Mouse (Mus musculus): ENCODE measurements around the gene Bri3bp. TPM values are rescaled to one million over a fixed set of nuclear protein-coding genes. Genes with fewer than 3 reads are reported as not detected.

Bri3bp gene
- polyA plus RNA-seq, 1 experiment from 2014 or later, result 33.3 TPM

DNA sequence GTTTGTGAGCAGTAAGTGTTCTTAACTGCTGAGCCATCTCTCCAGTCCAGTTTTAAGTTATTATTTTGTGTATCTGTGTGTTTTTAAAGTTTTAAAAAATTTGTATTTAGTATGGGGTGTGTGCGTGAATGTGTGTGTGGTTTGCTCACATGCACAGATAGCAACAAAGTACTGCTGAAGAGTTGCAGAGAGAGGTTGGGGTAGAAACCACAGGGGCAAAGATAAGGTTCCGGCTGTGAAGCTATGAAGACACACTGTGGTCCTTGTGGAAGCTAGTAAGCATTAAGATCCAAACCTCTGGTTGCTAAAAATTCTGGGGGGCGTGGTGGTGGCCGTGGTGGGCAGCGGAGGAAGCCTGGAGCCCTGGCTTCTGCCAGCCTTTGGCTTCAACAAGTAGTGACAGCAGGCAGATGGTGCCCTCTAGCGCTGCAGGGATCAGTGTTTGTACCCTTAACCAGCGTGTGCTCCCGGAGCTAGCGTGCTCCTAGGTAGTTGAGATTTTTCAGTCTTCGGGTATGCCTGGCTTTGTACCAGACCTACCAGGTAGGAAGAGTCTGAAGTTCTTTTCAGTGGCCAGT, 20.6 kb downstream of the Bri3bp start:
- no peak for ATAC-seq (ENCODE audit: low read depth)
- H3K9ac ChIP-seq, result no peak overlapping the region

DNA sequence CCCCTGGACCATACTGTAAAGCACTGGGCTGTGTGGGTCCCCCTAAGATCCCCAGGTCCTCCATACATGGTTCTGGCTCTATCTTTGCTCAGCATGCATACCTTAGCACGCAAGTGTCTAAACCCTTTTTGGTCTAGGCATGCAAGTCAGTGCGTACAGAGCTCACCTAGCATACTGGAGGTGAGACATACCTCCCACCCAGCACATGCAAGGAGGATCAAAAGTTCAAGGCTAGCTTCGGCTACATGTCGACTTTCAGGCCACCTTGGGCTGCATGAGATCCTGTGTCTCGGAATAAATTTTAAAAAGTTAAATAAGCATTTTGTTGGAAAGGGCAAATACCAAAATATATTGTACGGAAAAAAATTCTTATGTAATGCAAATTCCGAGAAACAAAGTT, 23.8 kb downstream of the Bri3bp start:
- Histone ChIP-seq H3K4me3 (peak overlapping the region; percentile 30), H3K4me2 (peak overlapping the region; percentile 52), H3K27ac (replicated peaks) (no peak overlapping the region; the same call in 1 of the 2 replicates), H3K9me3 (no peaks in the 10 kb centered on the region), H3K9ac (no peak overlapping the region), H3K36me3 (no peaks in the 10 kb centered on the region), H3K4me1 (replicated peaks) (peaks cover 5% of the 10 kb centered on the region; the same call in 1 of the 2 replicates), H3K27me3 (no peaks in the 10 kb centered on the region)
- 44% methylated on average over 7 of the region's 7 CpGs for WGBS
- ATAC-seq (ENCODE audit: low read depth), result peak; percentile 54

More for the DNA sequence above, 20.6 kb downstream of the Bri3bp start:
- no peaks in the 10 kb centered on the region for H3K9me3 ChIP-seq
- no peak overlapping the region for H3K27ac ChIP-seq (replicated peaks)
- WGBS, result 51% methylated on average over 10 of the region's 10 CpGs
- H3K4me1 ChIP-seq (replicated peaks), result peaks cover 5% of the 10 kb centered on the region; the same call in 1 of the 2 replicates
- no peak overlapping the region for H3K4me2 ChIP-seq
- no peaks in the 10 kb centered on the region for H3K36me3 ChIP-seq
- no peak overlapping the region for H3K4me3 ChIP-seq
- no peaks in the 10 kb centered on the region for H3K27me3 ChIP-seq

DNA sequence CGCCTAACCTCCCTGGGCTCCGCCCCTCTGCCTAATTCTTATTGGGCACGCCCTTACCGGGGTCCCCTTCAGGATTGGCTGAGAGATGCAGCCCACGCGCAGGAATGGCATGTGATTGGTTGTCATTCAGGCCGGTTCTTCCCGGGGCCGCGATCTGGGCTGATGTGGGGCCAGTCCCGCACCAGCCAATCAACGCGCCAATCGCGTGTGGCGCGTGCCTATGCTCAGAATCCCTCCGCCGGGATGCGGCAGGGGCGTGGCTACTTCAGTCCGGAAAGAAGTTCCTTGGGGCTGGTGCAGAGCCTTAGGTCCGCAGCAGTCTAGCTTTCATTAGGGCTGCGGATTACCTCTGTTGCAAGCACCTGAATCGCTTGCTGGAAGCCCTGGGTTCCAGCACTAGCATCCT, 24.3 kb downstream of the Bri3bp start:
- Histone ChIP-seq H3K27ac (replicated peaks) (peak overlapping the region; percentile 71), H3K4me3 (peak overlapping the region; percentile 30), H3K9ac (peak overlapping the region; percentile 56), H3K4me1 (replicated peaks) (peaks cover 5% of the 10 kb centered on the region; the same call in 1 of the 2 replicates), H3K4me2 (peak overlapping the region; percentile 52), H3K27me3 (no peaks in the 10 kb centered on the region), H3K36me3 (no peaks in the 10 kb centered on the region), H3K9me3 (no peaks in the 10 kb centered on the region)
- WGBS, result under 1% methylated on average over 25 of the region's 25 CpGs
- ATAC-seq (ENCODE audit: low read depth), result peak; percentile 99

DNA sequence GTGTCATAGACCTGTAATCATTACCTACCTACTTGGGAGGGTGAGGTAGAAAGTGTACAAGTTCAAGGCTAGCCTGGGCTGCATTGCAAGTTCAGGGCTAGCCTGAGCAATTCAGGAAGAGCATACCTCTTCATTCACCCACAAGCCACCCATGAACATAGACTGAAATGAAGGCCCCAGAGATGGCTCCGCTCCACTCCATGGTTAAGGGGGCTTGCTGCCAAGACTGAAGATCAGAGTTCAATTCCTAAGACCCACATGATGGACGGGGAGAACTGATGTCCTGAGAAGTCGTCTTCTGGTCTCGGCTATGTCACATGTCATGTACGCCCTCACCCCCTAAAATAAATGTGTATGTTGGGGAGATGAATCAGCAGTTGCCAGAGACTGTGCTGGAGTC, 25.1 kb downstream of the Bri3bp start:
- Histone ChIP-seq H3K4me1 (replicated peaks) (peaks cover 5% of the 10 kb centered on the region; the same call in 1 of the 2 replicates), H3K9ac (no peak overlapping the region), H3K27me3 (no peaks in the 10 kb centered on the region), H3K27ac (replicated peaks) (no peak overlapping the region), H3K36me3 (no peaks in the 10 kb centered on the region), H3K4me2 (no peak overlapping the region), H3K9me3 (no peaks in the 10 kb centered on the region), H3K4me3 (no peak overlapping the region)
- WGBS, result 91% methylated on average over 5 of the region's 5 CpGs
- no peak for ATAC-seq (ENCODE audit: low read depth)

DNA sequence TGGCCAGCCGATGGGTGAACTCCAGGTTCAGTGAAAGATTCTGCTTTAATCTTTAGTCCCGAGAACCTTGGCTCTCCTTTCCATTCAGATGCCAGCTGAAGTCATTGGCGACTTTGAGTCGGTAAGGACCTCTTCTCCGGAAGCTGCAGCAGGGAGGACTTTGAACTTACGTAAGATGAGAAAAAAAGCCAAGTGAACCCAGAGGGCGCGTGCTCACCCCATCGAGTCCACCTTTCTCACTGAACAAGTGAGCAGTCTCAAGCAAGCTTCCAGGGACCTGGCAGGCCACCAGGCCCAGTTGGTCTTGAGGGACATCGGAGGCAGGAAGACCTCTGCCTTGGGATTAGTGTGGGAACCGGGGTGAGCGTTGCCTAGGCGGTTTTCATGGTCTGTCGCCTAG, 25.9 kb downstream of the Bri3bp start:
- 89% methylated on average over 14 of the region's 14 CpGs for WGBS
- ATAC-seq (ENCODE audit: low read depth), result no peak
- no peak overlapping the region for H3K9ac ChIP-seq
- peaks cover 5% of the 10 kb centered on the region; the same call in 1 of the 2 replicates for H3K4me1 ChIP-seq (replicated peaks)
- no peaks in the 10 kb centered on the region for H3K9me3 ChIP-seq
- no peaks in the 10 kb centered on the region for H3K36me3 ChIP-seq
- no peak overlapping the region for H3K27ac ChIP-seq (replicated peaks)
- H3K4me3 ChIP-seq, result no peak overlapping the region
- no peak overlapping the region for H3K4me2 ChIP-seq
- no peaks in the 10 kb centered on the region for H3K27me3 ChIP-seq

DNA sequence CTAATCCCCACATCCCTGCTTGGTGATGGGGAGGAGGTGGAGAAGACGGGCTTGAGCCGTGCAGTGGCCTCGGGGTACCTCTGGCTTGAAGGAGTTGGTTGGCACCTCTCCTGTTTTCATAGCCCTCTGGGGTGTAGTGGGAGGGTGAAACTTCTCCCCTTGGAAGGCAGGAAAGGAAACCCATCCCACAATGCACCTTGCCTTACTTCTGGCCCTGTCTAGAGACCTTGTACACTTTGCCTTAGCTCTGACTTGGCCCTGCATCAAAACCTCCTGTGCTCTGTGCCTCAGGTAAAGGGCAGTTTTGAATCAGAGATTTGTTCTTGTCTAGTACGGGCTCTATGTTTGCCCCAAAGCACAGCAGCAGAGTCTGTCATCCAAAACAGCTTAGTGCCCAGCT, 29.3 kb downstream of the Bri3bp start:
- H3K27me3 ChIP-seq, result no peaks in the 10 kb centered on the region
- H3K4me2 ChIP-seq, result no peak overlapping the region
- H3K4me1 ChIP-seq (replicated peaks), result 0 out of 2 replicates have a peak, but pooled peaks cover 4% of the 10 kb centered on the region
- no peaks in the 10 kb centered on the region for H3K36me3 ChIP-seq
- no peaks in the 10 kb centered on the region for H3K9me3 ChIP-seq
- no peak overlapping the region for H3K27ac ChIP-seq (replicated peaks)
- no peak overlapping the region for H3K9ac ChIP-seq
- no peak overlapping the region for H3K4me3 ChIP-seq
- 87% methylated on average over 4 of the region's 4 CpGs for WGBS
- ATAC-seq (ENCODE audit: low read depth), result no peak

DNA sequence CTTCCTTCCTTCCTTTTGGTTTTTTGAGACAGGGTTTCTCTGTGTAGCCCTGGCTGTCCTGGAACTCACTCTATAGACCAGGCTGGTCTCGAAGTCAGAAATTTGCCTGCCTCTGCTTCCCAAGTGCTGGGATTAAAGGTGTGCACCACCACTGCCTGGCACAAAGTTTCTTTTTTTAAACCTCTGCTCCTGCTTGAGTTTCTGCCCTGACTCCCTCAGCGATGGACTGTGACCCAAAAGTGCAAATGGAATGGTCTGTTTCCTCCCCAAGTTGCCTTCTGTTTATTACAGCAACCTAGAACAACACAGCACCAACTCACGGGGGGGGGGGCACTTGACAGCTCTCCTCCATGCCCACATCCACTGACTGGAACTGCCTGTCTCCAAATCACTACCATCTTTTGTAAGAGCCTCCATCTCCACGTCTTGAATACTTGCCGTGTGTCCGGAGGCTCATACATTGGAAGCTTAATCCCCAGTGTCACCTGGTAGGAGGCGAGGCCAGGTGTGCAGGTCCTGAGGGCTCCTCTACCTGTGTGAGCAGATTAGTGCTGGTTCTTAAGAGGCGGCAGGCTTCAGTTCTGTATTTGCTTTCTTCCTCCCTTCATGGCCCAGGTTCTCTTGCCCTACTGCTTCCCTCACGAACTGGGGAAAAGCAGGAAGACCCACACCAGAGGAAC, 31.6 kb downstream of the Bri3bp start:
- H3K27ac ChIP-seq (replicated peaks), result no peak overlapping the region
- no peaks in the 10 kb centered on the region for H3K36me3 ChIP-seq
- no peak overlapping the region for H3K4me2 ChIP-seq
- H3K9ac ChIP-seq, result no peak overlapping the region
- 83% methylated on average over 9 of the region's 9 CpGs for WGBS
- no peak for ATAC-seq (ENCODE audit: low read depth)
- H3K4me1 ChIP-seq (replicated peaks), result peaks cover 23% of the 10 kb centered on the region
- H3K9me3 ChIP-seq, result no peaks in the 10 kb centered on the region
- no peaks in the 10 kb centered on the region for H3K27me3 ChIP-seq
- H3K4me3 ChIP-seq, result no peak overlapping the region

DNA sequence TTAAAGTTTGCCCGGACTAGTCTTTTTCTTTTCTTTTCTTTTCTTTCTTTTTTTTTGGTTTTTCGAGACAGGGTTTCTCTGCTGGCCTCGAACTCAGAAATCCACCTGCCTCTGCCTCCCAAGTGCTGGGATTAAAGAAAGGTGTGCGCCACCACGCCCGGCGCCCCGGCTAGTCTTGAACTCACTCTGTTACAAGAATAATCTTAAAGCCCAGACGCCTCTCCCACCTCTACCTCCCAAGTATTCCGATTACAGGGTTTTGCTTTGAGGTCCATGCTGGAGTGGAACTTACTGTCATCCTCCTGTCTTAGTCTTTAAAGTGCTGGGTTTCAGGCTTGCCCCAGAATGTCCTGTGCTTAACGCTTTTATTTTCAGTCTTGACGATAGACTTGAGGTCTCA, 33.7 kb downstream of the Bri3bp start:
- Histone ChIP-seq H3K9me3 (no peaks in the 10 kb centered on the region), H3K4me3 (peak overlapping the region; percentile 82), H3K4me2 (peak overlapping the region; percentile 90), H3K27ac (replicated peaks) (no peak overlapping the region), H3K9ac (no peak overlapping the region), H3K27me3 (no peaks in the 10 kb centered on the region), H3K4me1 (replicated peaks) (peaks cover 38% of the 10 kb centered on the region), H3K36me3 (0 out of 2 replicates have a peak, but pooled peaks cover 8% of the 10 kb centered on the region)
- ATAC-seq (ENCODE audit: low read depth), result peak; percentile 2; the same call in 1 of the 2 replicates
- 56% methylated on average over 12 of the region's 12 CpGs for WGBS

DNA sequence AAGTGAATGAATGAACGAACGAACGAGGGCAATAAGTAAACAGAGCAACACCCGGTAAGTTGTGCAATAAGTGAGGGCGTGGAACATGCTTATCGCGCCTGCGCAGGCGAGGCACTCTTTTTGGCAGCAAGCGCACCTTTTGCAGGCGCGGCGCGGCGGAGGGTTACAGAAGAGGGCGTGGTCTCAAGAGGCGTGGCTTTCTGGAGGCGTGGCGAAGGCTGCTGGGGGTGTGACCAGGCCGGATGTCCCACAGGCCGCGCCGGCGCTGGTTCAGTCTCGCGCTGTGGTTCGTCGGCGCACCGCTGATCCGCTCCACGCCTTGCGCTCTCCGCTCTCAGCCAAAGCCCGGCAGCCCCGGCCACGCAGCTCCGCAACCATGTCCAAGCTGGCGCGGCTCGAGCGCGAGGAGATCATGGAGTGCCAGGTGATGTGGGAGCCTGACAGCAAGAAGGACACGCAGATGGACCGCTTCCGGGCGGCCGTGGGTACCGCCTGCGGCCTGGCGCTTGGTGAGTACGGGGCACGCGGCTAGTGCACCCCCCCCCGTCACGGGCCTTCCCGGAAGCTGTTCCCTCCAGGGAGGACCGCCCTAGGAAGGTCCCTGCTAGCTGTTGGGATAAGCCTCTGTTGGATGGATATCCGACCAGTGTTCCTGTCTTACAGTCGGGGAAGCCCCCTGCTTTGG, 34.4 kb downstream of the Bri3bp start, which contains the start of gene Aacs:
Gene Aacs (plus strand): TSS at position 214 of the 685 bp plus-strand sequence.
- H3K27me3 ChIP-seq, result no peaks in the 10 kb centered on the region
- no peaks in the 10 kb centered on the region for H3K9me3 ChIP-seq
- H3K4me2 ChIP-seq, result peak within 1 kb of the TSS; percentile 90
- peak within 1 kb of the TSS; percentile 84 for H3K9ac ChIP-seq
- peak within 1 kb of the TSS; percentile 82 for H3K4me3 ChIP-seq
- peaks cover 44% of the 10 kb centered on the region for H3K4me1 ChIP-seq (replicated peaks)
- H3K36me3 ChIP-seq, result 0 out of 2 replicates have a peak, but pooled peaks cover 8% of the 10 kb centered on the region
- under 1% methylated on average over 60 of the region's 60 CpGs for WGBS
- peak; percentile 92 for ATAC-seq (ENCODE audit: low read depth)
- H3K27ac ChIP-seq (replicated peaks), result peak within 1 kb of the TSS; percentile 84

DNA sequence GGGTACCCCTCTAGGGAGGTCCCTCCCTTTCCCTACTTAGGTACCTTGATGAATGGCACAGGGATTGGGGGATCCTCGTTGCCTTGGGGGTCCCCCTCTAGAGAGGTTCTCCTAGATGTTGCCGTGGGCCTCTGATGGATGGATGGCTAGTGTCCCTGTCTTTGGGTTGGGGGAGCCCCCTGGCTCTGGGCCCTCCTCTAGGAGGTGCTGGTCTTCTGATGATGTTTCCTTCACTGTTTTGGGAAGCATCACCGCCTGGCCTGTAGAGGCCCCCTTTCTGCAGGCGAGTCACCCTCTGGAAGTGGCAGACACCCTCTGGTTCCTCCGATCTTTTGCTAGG, 34.9 kb downstream of the Bri3bp start:
- peak overlapping the region; percentile 84 for H3K9ac ChIP-seq
- no peaks in the 10 kb centered on the region for H3K27me3 ChIP-seq
- no peaks in the 10 kb centered on the region for H3K9me3 ChIP-seq
- H3K27ac ChIP-seq (replicated peaks), result peak overlapping the region; percentile 84
- peaks cover 45% of the 10 kb centered on the region for H3K4me1 ChIP-seq (replicated peaks)
- 16% methylated on average over 5 of the region's 5 CpGs for WGBS
- peak overlapping the region; percentile 90 for H3K4me2 ChIP-seq
- 0 out of 2 replicates have a peak, but pooled peaks cover 8% of the 10 kb centered on the region for H3K36me3 ChIP-seq
- peak overlapping the region; percentile 82 for H3K4me3 ChIP-seq
- ATAC-seq (ENCODE audit: low read depth), result peak; percentile 66

DNA sequence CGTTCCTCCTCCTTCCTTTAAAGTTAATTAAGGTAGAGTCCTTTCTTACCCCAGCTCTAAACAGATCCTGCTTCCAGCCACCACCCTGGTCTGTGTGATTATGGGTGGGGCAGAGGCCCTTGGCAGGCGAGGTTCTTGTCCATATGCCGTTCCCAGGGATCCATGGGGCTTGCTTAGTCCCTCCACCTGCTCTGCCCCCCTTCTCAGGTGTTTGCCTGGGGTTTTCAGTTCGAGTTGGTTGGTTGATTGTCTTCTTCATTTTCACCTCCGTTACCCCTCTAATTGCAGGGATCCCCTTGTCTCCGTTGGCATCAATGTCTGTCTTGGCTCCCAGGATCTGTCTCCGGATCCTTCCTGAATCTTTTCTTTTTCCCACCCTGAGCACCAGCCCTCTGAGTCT, 35.4 kb downstream of the Bri3bp start:
- WGBS, result 67% methylated on average over 7 of the region's 7 CpGs
- H3K36me3 ChIP-seq, result 0 out of 2 replicates have a peak, but pooled peaks cover 8% of the 10 kb centered on the region
- no peaks in the 10 kb centered on the region for H3K9me3 ChIP-seq
- peak overlapping the region; percentile 82 for H3K4me3 ChIP-seq
- H3K27ac ChIP-seq (replicated peaks), result no peak overlapping the region
- H3K4me2 ChIP-seq, result peak overlapping the region; percentile 90
- H3K9ac ChIP-seq, result peak overlapping the region; percentile 84
- no peak for ATAC-seq (ENCODE audit: low read depth)
- H3K27me3 ChIP-seq, result no peaks in the 10 kb centered on the region
- H3K4me1 ChIP-seq (replicated peaks), result peaks cover 45% of the 10 kb centered on the region

DNA sequence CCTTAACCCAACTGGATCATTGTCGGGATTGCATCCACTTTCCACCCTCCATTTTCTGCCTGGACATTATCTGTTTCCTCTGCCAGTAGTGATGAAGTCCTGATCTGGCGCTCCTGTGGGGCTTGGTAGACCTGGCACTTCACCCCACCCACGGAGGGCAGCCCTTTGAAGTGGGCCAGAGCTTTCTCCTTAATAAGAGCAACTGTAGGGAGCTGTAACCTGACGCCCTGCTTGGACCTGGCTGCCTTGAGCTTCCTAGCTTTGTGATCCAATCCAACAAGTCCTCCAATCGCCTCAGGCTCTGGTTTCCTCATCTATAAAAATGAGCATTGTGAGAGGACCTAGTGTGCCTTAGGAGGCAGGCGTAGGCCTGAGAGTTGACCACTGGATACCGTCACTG, 36.2 kb downstream of the Bri3bp start:
- WGBS, result 65% methylated on average over 7 of the region's 7 CpGs
- peaks cover 11% of the 10 kb centered on the region for H3K36me3 ChIP-seq
- H3K9ac ChIP-seq, result peak overlapping the region; percentile 84
- peak overlapping the region; percentile 82 for H3K4me3 ChIP-seq
- no peak for ATAC-seq (ENCODE audit: low read depth)
- no peaks in the 10 kb centered on the region for H3K27me3 ChIP-seq
- H3K27ac ChIP-seq (replicated peaks), result no peak overlapping the region
- no peaks in the 10 kb centered on the region for H3K9me3 ChIP-seq
- peaks cover 45% of the 10 kb centered on the region for H3K4me1 ChIP-seq (replicated peaks)
- H3K4me2 ChIP-seq, result peak overlapping the region; percentile 90

Data from neural tube, embryonic 13.5 days (tissue).